Mouse (Mus musculus): ENCODE measurements around the gene Dmbt1. TPM values are rescaled to one million over a fixed set of nuclear protein-coding genes. Genes with fewer than 3 reads are reported as not detected.

Gene Dmbt1
- polyA plus RNA-seq, 2 experiments: not detected

GRCm38 (mm10) chr7:131001976-131002726, 29.7 kb upstream of the Dmbt1 start:
- Histone ChIP-seq H3K27ac (no peak overlapping the region), H3K4me3 (ENCODE audit: insufficient read depth in 1 of 2, low read depth in 2 of 2, low read length in 2 of 2) (no peak overlapping the region), H3K4me2 (ENCODE audit: low read depth) (no peak overlapping the region), H3K4me1 (replicated peaks; ENCODE audit: control insufficient read depth in 2 of 2, insufficient read depth in 2 of 2, low read length in 1 of 2) (no peaks in the 10 kb centered on the region), H3K27me3 (ENCODE audit: control insufficient read depth, insufficient read depth, low read length) (no peaks in the 10 kb centered on the region), H3K9me3 (ENCODE audit: control insufficient read depth, low read length) (no peaks in the 10 kb centered on the region), H3K9ac (replicated peaks) (no peak overlapping the region), H3K36me3 (replicated peaks; ENCODE audit: control insufficient read depth, insufficient read depth, low read depth) (no peaks in the 10 kb centered on the region)
- no peak for ATAC-seq (ENCODE audit: insufficient read depth)
- DNase-seq (ENCODE audit: low read depth in 3 of 3, low spot score in 3 of 3): no peak
- WGBS (ENCODE audit: insufficient replicate concordance): 61% methylated on average over 12 of the region's 12 CpGs
- TF ChIP-seq CTCF (IDR thresholded peaks at IDR 0.05; ENCODE audit: low read depth) (no peak), EP300 (IDR thresholded peaks at IDR 0.05; ENCODE audit: low read depth) (no peak)

GRCm38 (mm10) chr7:131004071-131004470, 27.8 kb upstream of the Dmbt1 start:
- ATAC-seq (ENCODE audit: insufficient read depth) (no peak), DNase-seq (ENCODE audit: low read depth in 3 of 3, low spot score in 3 of 3) (no peak)
- H3K27ac ChIP-seq: no peak overlapping the region
- no peaks in the 10 kb centered on the region for H3K36me3 ChIP-seq (replicated peaks; ENCODE audit: control insufficient read depth, insufficient read depth, low read depth)
- no peak overlapping the region for H3K4me3 ChIP-seq (ENCODE audit: insufficient read depth in 1 of 2, low read depth in 2 of 2, low read length in 2 of 2)
- no peaks in the 10 kb centered on the region for H3K4me1 ChIP-seq (replicated peaks; ENCODE audit: control insufficient read depth in 2 of 2, insufficient read depth in 2 of 2, low read length in 1 of 2)
- WGBS (ENCODE audit: insufficient replicate concordance): 62% methylated on average over 5 of the region's 5 CpGs
- TF ChIP-seq CTCF (IDR thresholded peaks at IDR 0.05; ENCODE audit: low read depth): no peak
- no peak for TF ChIP-seq EP300 (IDR thresholded peaks at IDR 0.05; ENCODE audit: low read depth)
- H3K27me3 ChIP-seq (ENCODE audit: control insufficient read depth, insufficient read depth, low read length): no peaks in the 10 kb centered on the region
- no peak overlapping the region for H3K9ac ChIP-seq (replicated peaks)
- H3K9me3 ChIP-seq (ENCODE audit: control insufficient read depth, low read length): no peaks in the 10 kb centered on the region
- no peak overlapping the region for H3K4me2 ChIP-seq (ENCODE audit: low read depth)

- DNase-seq (ENCODE audit: low read depth in 3 of 3, low spot score in 3 of 3) (no peak), ATAC-seq (ENCODE audit: insufficient read depth) (no peak)
- Histone ChIP-seq H3K4me1 (replicated peaks; ENCODE audit: control insufficient read depth in 2 of 2, insufficient read depth in 2 of 2, low read length in 1 of 2) (no peaks in the 10 kb centered on the region), H3K27ac (no peak overlapping the region), H3K27me3 (ENCODE audit: control insufficient read depth, insufficient read depth, low read length) (no peaks in the 10 kb centered on the region), H3K9ac (replicated peaks) (no peak overlapping the region), H3K36me3 (replicated peaks; ENCODE audit: control insufficient read depth, insufficient read depth, low read depth) (no peaks in the 10 kb centered on the region), H3K9me3 (ENCODE audit: control insufficient read depth, low read length) (no peaks in the 10 kb centered on the region), H3K4me3 (ENCODE audit: insufficient read depth in 1 of 2, low read depth in 2 of 2, low read length in 2 of 2) (no peak overlapping the region), H3K4me2 (ENCODE audit: low read depth) (no peak overlapping the region)
- WGBS (ENCODE audit: insufficient replicate concordance): 88% methylated on average over 2 of the region's 2 CpGs
- TF ChIP-seq CTCF (IDR thresholded peaks at IDR 0.05; ENCODE audit: low read depth) (no peak), EP300 (IDR thresholded peaks at IDR 0.05; ENCODE audit: low read depth) (no peak)
These were observed 24.6 kb upstream of the Dmbt1 start for GRCm38 (mm10) chr7:131007221-131007620.

GRCm38 (mm10) chr7:131009178-131009577, 22.7 kb upstream of the Dmbt1 start:
- no peak for ATAC-seq (ENCODE audit: insufficient read depth)
- H3K27me3 ChIP-seq (ENCODE audit: control insufficient read depth, insufficient read depth, low read length): no peaks in the 10 kb centered on the region
- H3K9me3 ChIP-seq (ENCODE audit: control insufficient read depth, low read length): no peaks in the 10 kb centered on the region
- H3K4me1 ChIP-seq (replicated peaks; ENCODE audit: control insufficient read depth in 2 of 2, insufficient read depth in 2 of 2, low read length in 1 of 2): no peaks in the 10 kb centered on the region
- TF ChIP-seq EP300 (IDR thresholded peaks at IDR 0.05; ENCODE audit: low read depth) (no peak), CTCF (IDR thresholded peaks at IDR 0.05; ENCODE audit: low read depth) (no peak)
- H3K36me3 ChIP-seq (replicated peaks; ENCODE audit: control insufficient read depth, insufficient read depth, low read depth): no peaks in the 10 kb centered on the region
- DNase-seq (ENCODE audit: low read depth in 3 of 3, low spot score in 3 of 3): no peak
- no peak overlapping the region for H3K4me3 ChIP-seq (ENCODE audit: insufficient read depth in 1 of 2, low read depth in 2 of 2, low read length in 2 of 2)
- H3K27ac ChIP-seq: no peak overlapping the region
- 60% methylated on average over 5 of the region's 5 CpGs for WGBS (ENCODE audit: insufficient replicate concordance)
- no peak overlapping the region for H3K9ac ChIP-seq (replicated peaks)
- H3K4me2 ChIP-seq (ENCODE audit: low read depth): no peak overlapping the region

- no peak overlapping the region for H3K27ac ChIP-seq
- TF ChIP-seq CTCF (IDR thresholded peaks at IDR 0.05; ENCODE audit: low read depth) (no peak), EP300 (IDR thresholded peaks at IDR 0.05; ENCODE audit: low read depth) (no peak)
- ATAC-seq (ENCODE audit: insufficient read depth) (no peak), DNase-seq (ENCODE audit: low read depth in 3 of 3, low spot score in 3 of 3) (no peak)
- H3K27me3 ChIP-seq (ENCODE audit: control insufficient read depth, insufficient read depth, low read length): no peaks in the 10 kb centered on the region
- 37% methylated on average over 1 of the region's 1 CpGs for WGBS (ENCODE audit: insufficient replicate concordance)
- H3K4me2 ChIP-seq (ENCODE audit: low read depth): no peak overlapping the region
- H3K9ac ChIP-seq (replicated peaks): no peak overlapping the region
- H3K36me3 ChIP-seq (replicated peaks; ENCODE audit: control insufficient read depth, insufficient read depth, low read depth): no peaks in the 10 kb centered on the region
- H3K9me3 ChIP-seq (ENCODE audit: control insufficient read depth, low read length): no peaks in the 10 kb centered on the region
- no peak overlapping the region for H3K4me3 ChIP-seq (ENCODE audit: insufficient read depth in 1 of 2, low read depth in 2 of 2, low read length in 2 of 2)
- H3K4me1 ChIP-seq (replicated peaks; ENCODE audit: control insufficient read depth in 2 of 2, insufficient read depth in 2 of 2, low read length in 1 of 2): no peaks in the 10 kb centered on the region
These were observed 20.0 kb upstream of the Dmbt1 start for GRCm38 (mm10) chr7:131011901-131012300.

Data from liver, embryonic 14.5 days (tissue).